Comparison of ENCODE assay signal across 8 mouse cellular contexts in the genomic region with DNA sequence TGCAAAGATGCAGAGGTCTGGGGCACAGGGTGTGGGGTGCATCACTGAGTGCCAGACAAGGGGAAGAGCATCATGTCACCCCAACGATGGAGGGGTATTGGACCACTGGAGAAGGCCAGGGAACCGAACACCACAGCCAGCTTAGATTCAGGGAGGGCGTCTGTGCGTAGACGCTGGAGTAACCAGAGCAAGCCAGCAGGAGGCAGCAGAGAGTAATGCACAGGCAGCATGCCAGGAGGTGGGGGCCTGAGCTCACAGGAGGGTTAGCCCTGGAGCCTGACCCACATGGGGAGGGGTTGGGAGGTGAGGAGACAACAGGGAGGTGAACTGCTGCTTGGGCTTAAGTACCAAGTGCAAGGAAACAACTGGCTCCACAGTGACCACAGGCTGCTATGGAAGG. TPM values are rescaled to one million over a fixed set of nuclear protein-coding genes. Genes with fewer than 3 reads are reported as not detected.
DNase-seq lines count a peak whose midpoint lies in the region; ATAC-seq and TF ChIP-seq lines count a peak whose summit lies in the region.

No protein-coding gene starts in this region.

- H3K27ac ChIP-seq in intestine, postnatal 0 days (ENCODE audit: low read depth, low read length) = no peak overlapping the region

- DNase-seq in left cerebral cortex, adult 18-20 months (ENCODE audit: low spot score in 2 of 2) = peak; percentile 62 to 78
- no peak for DNase-seq in left cerebral cortex, adult 11 months (ENCODE audit: low spot score)
- DNase-seq in embryo, embryonic 10.5 days (ENCODE audit: low spot score) = peak; percentile 87
- DNase-seq in gastrocnemius, postnatal 4 days (ENCODE audit: low spot score in 2 of 2) = peak; percentile 73 to 75
- DNase-seq in liver = peak; percentile 93
- peak; percentile 27 to 65 for DNase-seq in monocyte, adult 2 months (ENCODE audit: low read depth in 1 of 2, low spot score in 2 of 2)
- DNase-seq in spleen, postnatal 4 days (ENCODE audit: low spot score in 2 of 2) = peak; percentile 92 to 98

- no peak overlapping the region for H3K4me3 ChIP-seq in intestine, postnatal 0 days (ENCODE audit: low read depth, low read length)

- ATAC-seq in intestine, postnatal 0 days = peak; percentile 61; the same call in 1 of the 2 replicates

- no peak overlapping the region for H3K4me2 ChIP-seq in intestine, postnatal 0 days (replicated peaks; ENCODE audit: low read depth)

- no peak overlapping the region for H3K9ac ChIP-seq in intestine, postnatal 0 days (ENCODE audit: low read depth, low read length)

- no peaks in the 10 kb centered on the region for H3K9me3 ChIP-seq in intestine, postnatal 0 days (ENCODE audit: control insufficient read depth)

- 30% methylated on average over 5 of the region's 5 CpGs for WGBS in intestine, postnatal 0 days

- H3K4me1 ChIP-seq in intestine, postnatal 0 days (replicated peaks; ENCODE audit: control insufficient read depth, insufficient read depth, low read length) = no peaks in the 10 kb centered on the region

- H3K27me3 ChIP-seq in intestine, postnatal 0 days (replicated peaks; ENCODE audit: control insufficient read depth, insufficient read depth, low read length) = no peaks in the 10 kb centered on the region

- peaks cover 28% of the 10 kb centered on the region for H3K36me3 ChIP-seq in intestine, postnatal 0 days (ENCODE audit: control insufficient read depth, insufficient read depth)

- peak; percentile 100 for TF ChIP-seq CTCF in intestine, postnatal 0 days (IDR thresholded peaks at IDR 0.05; ENCODE audit: low read depth)

RNA-seq across cellular contexts. Expression of a gene that starts 50.0 kb away (rescaled TPM):
- 10 to 100 TPM; 18.0 to 19.0 TPM for total RNA-seq in left cerebral cortex, adult 18-20 months (2021)
- total RNA-seq in gastrocnemius, postnatal 4 days (2021) = under 1 TPM; 0.23 to 0.49 TPM
- polyA plus RNA-seq in intestine, postnatal 0 days (2015; fragmentation: Nextera tagmentation; extraction: Ambion mirVana) = 0.31 TPM in 2 replicates

Comparison
In these comparisons a context has a peak if more than half of its experiments do, and no peak if none do; other contexts are left out.
1. RNA of a gene that starts 50.0 kb away (total RNA-seq): 18.0 to 19.0 TPM in left cerebral cortex, adult 18-20 months; 0.23 to 0.49 TPM in gastrocnemius, postnatal 4 days; every median in the first group is over 10 times any median in the second.